Mouse (Mus musculus) cerebellum, adult 18-20 months (tissue): ENCODE results near the gene Hpse.

Experiments
- DNase-seq, 2 experiments: peaks; one replicate each; pipeline ENCODE4 v3.0.0; 2021

Hpse gene

GRCm38 (mm10) chr5:100719235-100720088, at the start of gene Hpse:
TSS of gene Hpse (minus strand) at chr5:100719716.
- DNase-seq: peak in 1 of 2 experiments; percentile 6

DNA sequence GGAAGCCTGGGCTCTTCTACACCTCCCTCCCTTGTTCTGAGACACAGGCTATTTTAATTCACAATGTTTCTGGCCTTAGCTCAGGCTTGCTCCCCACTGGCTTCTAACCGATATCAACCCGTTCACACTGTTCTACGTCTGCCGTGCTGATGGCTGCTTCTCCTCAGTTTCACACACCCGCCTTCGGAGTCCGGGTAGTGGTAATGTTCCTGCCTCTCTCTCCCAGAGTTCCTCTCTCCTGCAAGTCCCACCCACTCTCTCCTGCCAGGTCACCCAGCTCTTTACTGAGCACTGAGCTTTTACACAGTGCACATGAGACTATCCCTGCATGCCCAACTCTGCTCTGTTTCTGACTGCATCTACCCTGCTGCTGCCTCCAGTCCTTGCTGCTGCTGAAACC, 46.5 kb upstream of the Hpse start:
- no peak for DNase-seq

- no peak for DNase-seq
Measured at GRCm38 (mm10) chr5:100761736-100762135, 42.2 kb upstream of the Hpse start.

GRCm38 (mm10) chr5:100760049-100760663, 40.6 kb upstream of the Hpse start:
- no peak for DNase-seq

DNA sequence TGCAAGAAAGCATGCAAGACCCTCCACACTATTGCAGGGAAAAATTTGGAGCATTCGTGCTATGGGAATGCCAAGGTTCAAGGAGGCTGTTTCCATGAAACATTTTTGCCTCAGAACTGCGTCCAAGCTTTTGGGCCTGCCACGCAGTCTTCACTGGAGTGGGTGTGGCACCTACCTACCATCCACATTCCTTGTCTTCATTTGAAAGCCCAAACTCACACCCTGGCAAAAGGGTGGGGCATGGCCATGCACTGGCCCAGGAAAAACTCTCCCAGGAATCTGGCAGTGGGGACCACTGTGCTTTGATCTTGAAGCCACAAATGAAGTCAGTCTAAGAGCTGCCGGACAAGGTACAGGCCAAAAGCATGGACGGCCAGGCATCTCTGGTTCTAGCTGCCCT, 38.6 kb upstream of the Hpse start:
- no peak for DNase-seq

DNA sequence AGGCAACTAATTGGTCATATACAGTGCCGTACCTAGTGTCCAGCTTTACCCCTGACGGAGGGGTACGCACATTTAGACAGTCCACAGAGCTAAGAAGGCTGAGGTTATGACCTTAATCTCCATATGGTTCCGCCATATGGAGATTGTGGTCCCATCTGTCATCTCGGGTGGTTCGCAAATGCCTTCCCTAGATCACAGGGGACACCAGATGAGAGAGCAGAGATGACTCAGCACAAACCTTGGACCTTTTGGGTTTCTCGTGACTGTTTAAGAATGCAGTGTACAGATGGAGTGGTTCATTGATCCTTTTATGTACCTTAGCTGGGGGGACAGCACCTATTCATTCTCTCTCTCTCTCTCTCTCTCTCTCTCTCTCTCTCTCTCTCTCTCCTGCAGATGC, 33.9 kb upstream of the Hpse start:
- peak; percentile 41 to 58 for DNase-seq

DNA sequence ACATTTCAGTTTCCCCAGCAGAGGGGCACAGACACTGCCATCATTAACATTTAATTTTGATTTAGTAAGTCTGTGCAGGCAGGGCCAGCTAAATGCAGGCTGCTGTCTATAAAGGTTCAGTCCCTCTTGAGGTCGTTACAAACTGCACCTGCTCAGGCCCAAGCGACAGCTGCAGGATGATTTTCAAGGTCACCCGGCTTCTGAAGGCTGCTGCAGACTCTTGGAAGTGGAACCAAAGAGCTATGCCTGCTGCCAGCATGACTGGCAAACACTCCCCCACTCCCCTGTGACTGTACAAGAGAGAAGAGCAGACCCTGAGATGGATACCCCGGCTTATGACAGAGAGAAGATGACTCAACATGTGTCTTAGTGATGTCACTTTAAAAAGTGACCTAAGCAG, 32.1 kb upstream of the Hpse start:
- DNase-seq: no peak

DNA sequence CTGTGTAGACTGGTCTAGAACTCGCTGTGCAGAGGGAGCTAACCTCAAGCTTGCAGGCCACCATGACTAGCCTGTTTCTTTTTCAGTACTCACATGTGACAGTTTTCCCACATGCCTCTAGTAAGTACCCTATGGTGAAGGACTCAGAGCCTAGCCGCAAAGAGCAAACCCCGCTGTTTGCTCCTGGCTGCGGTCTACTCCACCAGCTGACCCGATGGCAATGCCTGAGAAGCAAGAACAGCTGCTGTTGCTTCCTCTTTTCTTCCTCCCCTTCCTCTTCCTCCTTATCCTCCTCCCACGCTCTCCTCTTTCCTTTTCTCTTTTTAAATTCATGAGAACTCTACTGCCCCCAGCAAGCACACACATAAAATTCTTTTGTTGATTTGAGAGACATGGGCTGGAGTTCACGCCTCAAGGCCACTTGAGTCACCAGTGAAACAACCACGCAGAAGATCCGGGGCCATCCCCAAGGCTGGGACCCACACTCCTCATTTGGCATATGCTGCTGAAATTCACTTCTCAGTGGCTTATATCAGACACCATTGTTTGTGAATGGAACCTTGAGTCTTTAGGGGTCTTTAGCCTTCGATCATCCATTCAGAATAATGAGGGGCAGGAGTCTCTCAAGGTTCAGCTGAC, 31.2 kb upstream of the Hpse start:
- no peak for DNase-seq

DNA sequence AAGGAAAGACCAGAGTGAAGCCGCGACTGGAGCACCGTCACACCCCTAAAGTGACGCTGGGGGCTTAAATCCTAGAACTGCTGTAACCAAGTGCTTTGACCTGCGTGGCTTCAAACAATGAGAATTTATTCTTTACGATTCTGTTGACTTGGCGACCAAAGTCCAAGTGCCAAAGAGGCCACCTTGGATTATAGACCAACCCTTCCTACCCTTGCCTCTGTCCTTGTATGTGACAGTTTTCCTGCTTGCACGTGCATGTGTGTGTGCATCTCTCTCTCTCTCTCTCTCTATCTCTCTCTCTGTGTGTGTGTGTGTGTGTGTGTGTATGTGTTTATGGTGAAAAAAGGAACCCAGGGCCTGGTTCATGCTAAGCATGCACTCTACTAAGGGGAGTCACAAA, 19.3 kb upstream of the Hpse start:
- DNase-seq: no peak

GRCm38 (mm10) chr5:100736919-100737318, 17.4 kb upstream of the Hpse start:
- DNase-seq: no peak

- no peak for DNase-seq
Measured at GRCm38 (mm10) chr5:100734535-100734934, 15.0 kb upstream of the Hpse start.

GRCm38 (mm10) chr5:100728757-100729156, 9.2 kb upstream of the Hpse start:
- no peak for DNase-seq

- no peak for DNase-seq
Measured at GRCm38 (mm10) chr5:100726001-100726400, 6.5 kb upstream of the Hpse start.

DNA sequence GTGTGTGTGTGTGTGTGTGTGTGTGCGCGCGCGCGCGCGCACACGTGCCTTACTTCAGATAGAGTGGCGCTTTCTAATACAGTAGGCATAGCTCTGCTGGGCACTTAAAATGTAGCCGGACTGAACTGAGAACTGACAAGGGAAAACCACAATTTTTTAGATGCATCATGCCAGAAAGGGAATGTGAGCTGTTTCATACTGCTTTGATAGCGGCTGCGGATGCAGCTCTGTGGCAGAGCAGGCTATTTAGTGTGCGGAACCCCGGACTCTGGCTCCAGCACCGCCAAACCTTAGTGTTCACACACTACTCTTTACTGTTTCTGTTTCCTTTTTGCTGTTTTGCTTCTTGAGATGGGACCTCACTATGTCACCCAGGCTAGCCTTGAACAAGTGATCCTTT, 2.8 kb downstream of the Hpse start:
- DNase-seq: no peak

DNA sequence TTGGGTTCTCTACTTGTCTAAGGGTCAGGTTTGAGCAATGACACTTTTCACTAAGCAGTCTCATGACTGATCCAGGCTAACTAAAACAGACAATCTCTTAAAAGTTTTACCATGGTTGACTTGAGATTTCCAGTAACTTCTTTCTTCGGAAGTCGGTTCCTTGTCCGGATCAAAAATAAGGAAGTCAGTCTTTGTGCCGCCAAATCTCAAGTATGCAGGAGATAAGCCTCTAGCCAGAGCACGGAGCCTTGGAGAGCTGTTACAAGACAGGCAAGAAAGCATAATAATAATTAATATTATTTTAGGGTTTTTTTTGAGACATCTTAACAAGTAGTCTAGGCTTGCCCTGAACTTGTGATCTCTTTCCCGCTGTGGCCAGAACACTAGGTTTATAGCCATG, 8.3 kb downstream of the Hpse start:
- DNase-seq: no peak

- DNase-seq: no peak
Measured at GRCm38 (mm10) chr5:100710012-100710411, 9.5 kb downstream of the Hpse start.

DNA sequence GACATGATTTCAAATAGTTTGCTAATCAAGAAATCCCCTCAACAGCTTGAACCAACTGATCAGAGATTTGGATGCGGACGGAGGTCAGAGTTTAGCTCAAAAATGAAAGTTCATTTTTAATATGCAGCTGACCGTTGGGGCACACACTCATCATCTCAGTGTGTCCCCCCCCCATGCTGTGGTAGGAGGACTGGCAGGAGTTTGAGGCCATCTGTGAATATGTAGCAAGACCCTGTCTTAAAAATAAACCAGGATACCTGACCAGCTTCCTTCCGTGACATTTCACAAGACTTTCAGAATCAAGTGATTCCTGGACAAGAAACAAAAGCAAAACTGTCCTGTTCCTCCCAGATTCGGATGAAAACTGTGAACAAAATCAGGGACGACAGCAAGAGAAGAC, 10.5 kb downstream of the Hpse start:
- no peak for DNase-seq

DNA sequence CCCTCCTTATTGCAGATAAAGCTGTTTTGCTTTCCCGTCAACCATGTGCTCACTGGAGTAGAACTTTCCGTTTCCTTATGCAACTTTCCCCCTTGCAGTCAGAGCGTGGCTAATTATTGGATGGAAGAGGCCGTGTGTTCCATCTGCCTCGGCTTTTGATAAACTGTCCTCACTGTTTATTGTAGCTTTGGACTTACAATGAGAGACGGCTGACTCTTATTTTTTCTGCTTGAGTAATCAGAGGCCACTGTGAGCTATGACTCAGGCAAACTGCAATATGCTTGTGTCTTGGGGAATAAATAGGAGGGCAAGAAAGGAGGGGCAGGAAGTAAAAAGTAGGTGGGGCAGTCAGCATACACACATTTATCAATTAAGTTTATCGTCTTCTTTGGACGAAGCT, 12.8 kb downstream of the Hpse start:
- no peak for DNase-seq

DNA sequence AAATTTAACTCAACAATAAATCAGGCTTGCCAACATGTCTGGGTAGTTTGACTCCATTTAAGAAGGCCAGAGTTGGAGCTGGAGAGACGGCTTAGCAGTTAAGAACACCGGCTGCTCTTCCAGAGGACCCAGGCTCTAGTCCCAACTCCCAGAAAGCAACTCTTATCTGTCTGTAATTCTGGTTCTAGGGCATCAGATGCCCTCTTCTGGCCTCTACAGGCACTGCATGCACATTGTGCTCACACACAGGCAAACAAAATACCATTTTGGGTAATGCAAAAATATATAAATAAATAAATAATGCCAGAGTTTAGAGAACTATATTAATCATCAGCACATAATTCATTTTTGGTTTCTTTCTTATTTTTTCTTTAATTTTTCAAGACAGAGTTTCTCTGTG, 15.2 kb downstream of the Hpse start:
- no peak for DNase-seq

DNA sequence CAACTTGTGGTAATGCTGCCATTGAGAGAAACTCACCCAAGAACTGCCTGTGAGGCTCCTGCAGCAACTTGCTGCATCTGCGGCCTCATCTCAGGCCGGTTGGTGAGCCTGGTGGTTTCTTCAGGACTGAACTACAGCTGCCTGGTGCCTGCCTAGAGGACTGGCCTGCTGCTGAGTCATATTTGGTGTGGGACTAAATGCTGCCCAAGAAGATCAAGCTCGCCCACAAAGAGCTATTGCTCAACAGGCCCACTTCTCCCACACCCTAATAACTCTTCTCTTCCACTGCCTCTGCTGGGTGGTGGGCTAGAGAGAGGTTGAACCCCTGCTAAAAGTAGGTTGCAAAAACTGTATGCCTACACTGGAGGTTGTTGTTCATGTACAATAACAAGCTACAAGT, 17.2 kb downstream of the Hpse start:
- DNase-seq: no peak

- DNase-seq: no peak
Measured at GRCm38 (mm10) chr5:100700861-100701620, 18.5 kb downstream of the Hpse start.

DNA sequence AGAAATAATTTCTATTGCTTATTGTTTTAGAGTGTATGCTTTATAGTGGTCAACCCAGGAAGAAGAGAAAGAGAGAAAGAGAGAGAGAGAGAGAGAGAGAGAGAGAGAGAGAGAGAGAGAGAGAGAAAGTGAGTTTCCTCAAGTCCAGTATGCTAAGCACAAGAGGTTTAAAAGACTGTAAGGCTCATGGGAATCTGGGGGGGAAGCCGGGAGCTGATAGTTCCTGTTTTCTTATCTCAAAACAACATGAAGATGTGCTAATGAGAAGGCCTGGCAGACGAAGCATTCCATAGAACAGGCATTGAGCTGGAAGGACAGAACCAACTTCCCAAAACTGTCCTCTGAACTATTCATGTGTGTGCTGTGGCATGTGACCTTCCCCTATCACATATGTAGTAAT, 21.6 kb downstream of the Hpse start:
- no peak for DNase-seq

GRCm38 (mm10) chr5:100697398-100697797, 22.1 kb downstream of the Hpse start:
- DNase-seq: no peak
